Mouse (Mus musculus) neural tube, embryonic 14.5 days (tissue): ENCODE results near the gene Klhdc3. TPM values are rescaled to one million over a fixed set of nuclear protein-coding genes. Genes with fewer than 3 reads are reported as not detected.

ENCODE experiments used
- ATAC-seq: fragments of 200-750 bp; cut with Nextera tagmentation; 2 replicates; pipeline ENCODE4 v1.8.0; 2017; ENCODE audit warnings: low read depth, mild to moderate bottlenecking, moderate TSS enrichment, moderate library complexity
- H3K27ac ChIP-seq: fragments of 300-500 bp; sonication (generic); 2 replicates; pipeline ENCODE4 v1.5.1; 2014; ENCODE audit warnings: low read depth, mild to moderate bottlenecking, control low read depth, low read length, moderate library complexity, mixed read lengths
- H3K27me3 ChIP-seq: fragments of 300-500 bp; sonication (generic); 2 replicates; pipeline ENCODE4 v1.6.1; 2014; ENCODE audit warnings: low read length; ENCODE audit not compliant: control insufficient read depth, insufficient read depth
- H3K36me3 ChIP-seq: fragments of 300-500 bp; sonication (generic); 2 replicates; pipeline ENCODE4 v1.6.1; 2014; ENCODE audit warnings: low read length, mixed read lengths; ENCODE audit not compliant: control insufficient read depth, insufficient read depth
- H3K4me1 ChIP-seq: fragments of 300-500 bp; sonication (generic); 2 replicates; pipeline ENCODE4 v1.6.1; 2014; ENCODE audit warnings: low read length; ENCODE audit not compliant: control insufficient read depth, insufficient read depth
- H3K4me2 ChIP-seq: fragments of 300-500 bp; sonication (generic); 2 replicates; pipeline ENCODE4 v1.6.1; 2014; ENCODE audit warnings: mild to moderate bottlenecking, low read depth, low read length, control low read depth
- H3K4me3 ChIP-seq: fragments of 300-500 bp; sonication (generic); 2 replicates; pipeline ENCODE4 v1.5.1; 2014; ENCODE audit warnings: low read depth, low read length, control low read depth, mixed read lengths
- H3K9ac ChIP-seq: fragments of 300-500 bp; sonication (generic); replicated peaks from 2 replicates; pipeline ENCODE4 v1.6.1; 2014; ENCODE audit warnings: low read depth, mild to moderate bottlenecking, control low read depth, low read length, mixed read lengths
- H3K9me3 ChIP-seq: fragments of 300-500 bp; sonication (generic); 2 replicates; pipeline ENCODE4 v1.6.1; 2016; ENCODE audit warnings: low read length; ENCODE audit not compliant: control insufficient read depth
- WGBS: fragments of 180-500 bp; shearing (Covaris S2); extraction: QIAGEN DNeasy Blood & Tissue Kit; methylation state at CpG from one replicate; pipeline ENCODE4 v1.1.7; 2014; 5-methylcytosine and 5-hydroxymethylcytosine counted together
- polyA plus RNA-seq: library from polyadenylated mRNA; unstranded; fragments of >200 nt; fragmentation: Nextera tagmentation; extraction: Ambion mirVana; gene quantifications from 2 replicates; pipeline ENCODE4 v1.2.1, GENCODE M21; 2014

Gene Klhdc3
- polyA plus RNA-seq, 1 experiment from 2014 or later = 151 TPM

- Histone ChIP-seq H3K4me3 (peak within 1 kb of the TSS; percentile 88), H3K9me3 (no peaks in the 10 kb centered on the region), H3K4me2 (peak within 1 kb of the TSS; percentile 95), H3K27me3 (no peaks in the 10 kb centered on the region), H3K27ac (peak within 1 kb of the TSS; percentile 89), H3K36me3 (no peaks in the 10 kb centered on the region), H3K4me1 (peaks cover 31% of the 10 kb centered on the region), H3K9ac (peak within 1 kb of the TSS; percentile 90)
- peak; percentile 95 for ATAC-seq
- WGBS = 1% methylated on average over 47 of the region's 48 CpGs
Observed at GRCm38 (mm10) chr17:46704887-46705835, 24.4 kb upstream of the Klhdc3 start, which contains the start of gene Ppp2r5d. Gene Ppp2r5d (minus strand): TSS chr17:46705111.

GRCm38 (mm10) chr17:46703971-46704886, 23.5 kb upstream of the Klhdc3 start:
- peak overlapping the region; percentile 89 for H3K27ac ChIP-seq
- peak overlapping the region; percentile 88 for H3K4me3 ChIP-seq
- H3K4me2 ChIP-seq = peak overlapping the region; percentile 95
- no peaks in the 10 kb centered on the region for H3K27me3 ChIP-seq
- ATAC-seq = peak; percentile 71
- peaks cover 31% of the 10 kb centered on the region for H3K4me1 ChIP-seq
- no peaks in the 10 kb centered on the region for H3K36me3 ChIP-seq
- peak overlapping the region; percentile 90 for H3K9ac ChIP-seq
- H3K9me3 ChIP-seq = no peaks in the 10 kb centered on the region
- WGBS = 9% methylated on average over 29 of the region's 41 CpGs

- 93% methylated on average over 5 of the region's 5 CpGs for WGBS
- 0 out of 2 replicates have a peak overlapping the region, but pooled peaks have one; percentile 95 for H3K4me2 ChIP-seq
- H3K27ac ChIP-seq = no peak overlapping the region
- H3K27me3 ChIP-seq = no peaks in the 10 kb centered on the region
- no peak overlapping the region for H3K9ac ChIP-seq
- no peak overlapping the region for H3K4me3 ChIP-seq
- H3K4me1 ChIP-seq = peaks cover 31% of the 10 kb centered on the region
- no peak for ATAC-seq
- no peaks in the 10 kb centered on the region for H3K36me3 ChIP-seq
- H3K9me3 ChIP-seq = no peaks in the 10 kb centered on the region
Observed at GRCm38 (mm10) chr17:46702506-46702905, 21.8 kb upstream of the Klhdc3 start.

- Histone ChIP-seq H3K27ac (no peak overlapping the region), H3K4me3 (no peak overlapping the region), H3K9me3 (no peaks in the 10 kb centered on the region), H3K36me3 (no peaks in the 10 kb centered on the region), H3K4me1 (peaks cover 31% of the 10 kb centered on the region), H3K4me2 (no peak overlapping the region), H3K9ac (no peak overlapping the region), H3K27me3 (no peaks in the 10 kb centered on the region)
- 86% methylated on average over 12 of the region's 12 CpGs for WGBS
- ATAC-seq = no peak
Observed at GRCm38 (mm10) chr17:46702100-46702499, 21.4 kb upstream of the Klhdc3 start.

- H3K4me2 ChIP-seq = no peak overlapping the region
- H3K9me3 ChIP-seq = no peaks in the 10 kb centered on the region
- H3K27ac ChIP-seq = no peak overlapping the region
- H3K9ac ChIP-seq = 0 out of 2 replicates have a peak overlapping the region, but pooled peaks have one; percentile 25
- H3K4me1 ChIP-seq = peaks cover 31% of the 10 kb centered on the region
- 78% methylated on average over 12 of the region's 12 CpGs for WGBS
- no peak for ATAC-seq
- H3K36me3 ChIP-seq = no peaks in the 10 kb centered on the region
- no peaks in the 10 kb centered on the region for H3K27me3 ChIP-seq
- no peak overlapping the region for H3K4me3 ChIP-seq
Observed at GRCm38 (mm10) chr17:46701489-46701888, 20.8 kb upstream of the Klhdc3 start.

GRCm38 (mm10) chr17:46699912-46700311, 19.2 kb upstream of the Klhdc3 start:
- ATAC-seq = no peak
- Histone ChIP-seq H3K9ac (no peak overlapping the region), H3K36me3 (no peaks in the 10 kb centered on the region), H3K27ac (no peak overlapping the region), H3K9me3 (no peaks in the 10 kb centered on the region), H3K4me2 (no peak overlapping the region), H3K4me1 (peaks cover 25% of the 10 kb centered on the region), H3K4me3 (no peak overlapping the region), H3K27me3 (no peaks in the 10 kb centered on the region)
- 89% methylated on average over 3 of the region's 3 CpGs for WGBS

- no peak overlapping the region for H3K4me2 ChIP-seq
- no peak overlapping the region for H3K9ac ChIP-seq
- ATAC-seq = no peak
- no peaks in the 10 kb centered on the region for H3K27me3 ChIP-seq
- WGBS = 45% methylated on average over 5 of the region's 5 CpGs
- H3K27ac ChIP-seq = no peak overlapping the region
- H3K4me3 ChIP-seq = no peak overlapping the region
- H3K36me3 ChIP-seq = no peaks in the 10 kb centered on the region
- no peaks in the 10 kb centered on the region for H3K9me3 ChIP-seq
- peaks cover 25% of the 10 kb centered on the region for H3K4me1 ChIP-seq
Observed at GRCm38 (mm10) chr17:46699245-46699644, 18.5 kb upstream of the Klhdc3 start.

GRCm38 (mm10) chr17:46698515-46698914, 17.8 kb upstream of the Klhdc3 start:
- H3K27ac ChIP-seq = no peak overlapping the region
- no peak overlapping the region for H3K9ac ChIP-seq
- WGBS = 86% methylated on average over 6 of the region's 6 CpGs
- H3K4me1 ChIP-seq = peaks cover 19% of the 10 kb centered on the region
- no peaks in the 10 kb centered on the region for H3K9me3 ChIP-seq
- H3K4me3 ChIP-seq = no peak overlapping the region
- no peak for ATAC-seq
- H3K27me3 ChIP-seq = no peaks in the 10 kb centered on the region
- H3K4me2 ChIP-seq = no peak overlapping the region
- H3K36me3 ChIP-seq = no peaks in the 10 kb centered on the region
